Mouse (Mus musculus): Measurements from ENCODE around the gene Mok. TPM values are rescaled to one million over a fixed set of nuclear protein-coding genes. Genes with fewer than 3 reads are reported as not detected.

Mok gene
- polyA plus RNA-seq, 1 experiment from 2014 or later, result 11.8 TPM

DNA sequence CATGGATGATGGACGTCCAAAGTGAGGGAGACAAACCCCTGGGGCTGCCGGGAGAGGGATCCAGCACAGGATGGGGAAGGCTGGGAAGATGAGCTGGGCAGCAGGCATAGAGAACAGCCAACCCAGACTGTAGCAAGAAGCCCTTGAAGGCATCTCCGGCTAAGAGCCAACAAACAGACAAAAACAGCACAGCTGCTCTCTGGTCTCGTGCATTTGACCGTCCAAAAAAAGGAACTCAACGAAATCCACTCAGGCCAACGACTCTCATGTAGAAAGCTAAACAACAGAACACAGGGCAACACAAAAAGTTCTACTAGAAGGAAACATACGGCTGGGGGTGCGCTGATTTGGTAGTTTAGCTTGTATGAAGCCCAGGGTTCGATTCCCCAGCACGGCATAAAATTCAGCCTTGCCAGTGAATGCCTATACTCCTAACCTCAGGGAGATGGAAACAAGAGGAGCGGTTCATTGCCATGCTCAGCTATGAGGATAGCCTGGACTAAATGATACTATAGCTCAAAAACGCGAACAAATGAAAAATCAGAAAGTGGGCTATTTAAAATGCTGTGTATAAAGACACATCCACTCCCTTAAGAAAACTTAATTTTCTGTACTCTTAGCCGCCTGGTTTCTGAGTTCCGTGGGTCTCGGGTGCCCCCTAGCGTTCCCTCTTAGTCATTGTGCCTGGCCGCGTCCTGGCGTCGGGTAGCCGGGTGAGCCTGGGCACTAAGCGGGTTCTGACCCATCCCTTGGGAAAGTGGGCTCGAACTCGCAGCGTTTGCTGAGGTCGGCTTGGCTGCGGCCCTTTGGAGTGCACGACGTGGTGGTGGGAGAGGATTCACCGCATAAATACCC is 2.7 kb upstream of the Mok start:
- no peaks in the 10 kb centered on the region for H3K9me3 ChIP-seq (ENCODE audit: control insufficient read depth, low read length)
- ATAC-seq (ENCODE audit: low FRiP score) (no peak; the same call in 1 of the 2 replicates), DNase-seq (ENCODE audit: low spot score, missing footprints) (peak; percentile 99)
- H3K4me1 ChIP-seq (ENCODE audit: control insufficient read depth, insufficient read depth, low read length), result peaks cover 15% of the 10 kb centered on the region
- H3K9ac ChIP-seq (ENCODE audit: low read length), result no peak overlapping the region; the same call in 1 of the 2 replicates
- H3K4me2 ChIP-seq, result peak overlapping the region; percentile 64
- 19% methylated on average over 32 of the region's 32 CpGs for WGBS
- H3K36me3 ChIP-seq (ENCODE audit: control insufficient read depth, insufficient read depth, low read length), result no peaks in the 10 kb centered on the region
- peaks cover 5% of the 10 kb centered on the region; the same call in 1 of the 2 replicates for H3K27me3 ChIP-seq (ENCODE audit: control insufficient read depth, insufficient read depth, low read length)
- H3K4me3 ChIP-seq (ENCODE audit: low read depth, low read length), result peak overlapping the region; percentile 42
- no peak overlapping the region for H3K27ac ChIP-seq (ENCODE audit: low read depth, low read length)

GRCm38 (mm10) chr12:110841731-110842493 is 1.2 kb upstream of the Mok start:
- Histone ChIP-seq H3K9ac (ENCODE audit: low read length) (no peak overlapping the region), H3K4me2 (no peak overlapping the region), H3K27me3 (ENCODE audit: control insufficient read depth, insufficient read depth, low read length) (peaks cover 5% of the 10 kb centered on the region; the same call in 1 of the 2 replicates), H3K9me3 (ENCODE audit: control insufficient read depth, low read length) (no peaks in the 10 kb centered on the region), H3K27ac (ENCODE audit: low read depth, low read length) (no peak overlapping the region), H3K4me1 (ENCODE audit: control insufficient read depth, insufficient read depth, low read length) (peaks cover 22% of the 10 kb centered on the region), H3K36me3 (ENCODE audit: control insufficient read depth, insufficient read depth, low read length) (no peaks in the 10 kb centered on the region), H3K4me3 (ENCODE audit: low read depth, low read length) (no peak overlapping the region)
- WGBS, result 65% methylated on average over 5 of the region's 5 CpGs
- DNase-seq (ENCODE audit: low spot score, missing footprints), result peak; percentile 79
- no peak for ATAC-seq (ENCODE audit: low FRiP score)

DNA sequence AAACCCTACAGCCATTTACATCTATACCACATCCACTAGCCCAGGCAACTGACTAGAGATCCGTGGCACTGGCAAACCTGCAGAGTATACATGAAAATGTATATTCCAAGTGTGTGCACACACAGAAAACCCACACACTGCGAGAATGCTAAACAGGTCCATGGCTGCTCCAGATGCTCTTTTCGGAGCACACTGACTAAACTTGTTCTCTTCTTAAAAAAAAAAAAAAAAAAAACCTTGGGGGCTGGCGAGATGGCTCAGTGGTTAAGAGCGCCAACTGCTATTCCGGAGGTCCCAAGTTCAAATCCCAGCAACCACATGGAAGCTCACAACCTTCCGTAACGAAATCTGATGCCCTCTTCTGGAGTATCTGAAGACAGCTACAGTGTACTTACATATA is 2.9 kb downstream of the Mok start:
- no peaks in the 10 kb centered on the region for H3K27me3 ChIP-seq (ENCODE audit: control insufficient read depth, insufficient read depth, low read length)
- no peaks in the 10 kb centered on the region for H3K36me3 ChIP-seq (ENCODE audit: control insufficient read depth, insufficient read depth, low read length)
- no peak overlapping the region; the same call in 1 of the 2 replicates for H3K27ac ChIP-seq (ENCODE audit: low read depth, low read length)
- no peaks in the 10 kb centered on the region for H3K9me3 ChIP-seq (ENCODE audit: control insufficient read depth, low read length)
- ATAC-seq (ENCODE audit: low FRiP score) (no peak), DNase-seq (ENCODE audit: low spot score, missing footprints) (no peak)
- H3K9ac ChIP-seq (ENCODE audit: low read length), result no peak overlapping the region
- WGBS, result 91% methylated on average over 8 of the region's 8 CpGs
- H3K4me3 ChIP-seq (ENCODE audit: low read depth, low read length), result no peak overlapping the region
- H3K4me1 ChIP-seq (ENCODE audit: control insufficient read depth, insufficient read depth, low read length), result peaks cover 15% of the 10 kb centered on the region
- H3K4me2 ChIP-seq, result no peak overlapping the region

- peak; percentile 87 for DNase-seq (ENCODE audit: low spot score, missing footprints)
- peak; percentile 28; the same call in 1 of the 2 replicates for ATAC-seq (ENCODE audit: low FRiP score)
- Histone ChIP-seq H3K4me3 (ENCODE audit: low read depth, low read length) (no peak overlapping the region), H3K9me3 (ENCODE audit: control insufficient read depth, low read length) (no peaks in the 10 kb centered on the region), H3K4me2 (peak overlapping the region; percentile 12; the same call in 1 of the 2 replicates), H3K4me1 (ENCODE audit: control insufficient read depth, insufficient read depth, low read length) (peaks cover 15% of the 10 kb centered on the region), H3K27me3 (ENCODE audit: control insufficient read depth, insufficient read depth, low read length) (no peaks in the 10 kb centered on the region), H3K36me3 (ENCODE audit: control insufficient read depth, insufficient read depth, low read length) (no peaks in the 10 kb centered on the region), H3K9ac (ENCODE audit: low read length) (peak overlapping the region; percentile 39; the same call in 1 of the 2 replicates), H3K27ac (ENCODE audit: low read depth, low read length) (peak overlapping the region; percentile 76)
- 38% methylated on average over 5 of the region's 5 CpGs for WGBS
Observed at GRCm38 (mm10) chr12:110837192-110837841, 3.4 kb downstream of the Mok start.

DNA sequence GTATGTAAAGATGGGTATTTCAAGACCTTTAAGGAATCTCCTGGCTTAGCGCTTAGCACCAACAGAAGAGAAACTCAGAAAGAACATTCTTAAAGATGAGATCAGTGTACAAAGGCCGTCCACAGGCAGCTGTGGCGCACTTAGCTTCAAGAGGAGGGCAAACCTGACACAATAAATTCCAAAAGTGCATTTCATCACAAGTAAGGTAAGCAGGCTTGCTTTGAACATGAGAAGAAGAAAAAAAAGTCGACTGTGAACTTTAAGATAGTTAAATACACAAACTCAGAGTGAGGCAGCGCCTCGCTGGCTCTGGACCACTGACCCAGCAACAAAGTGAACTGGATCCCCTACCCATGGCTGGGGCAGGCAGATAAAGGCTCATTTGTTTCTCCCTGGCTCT is 4.0 kb downstream of the Mok start:
- no peaks in the 10 kb centered on the region for H3K9me3 ChIP-seq (ENCODE audit: control insufficient read depth, low read length)
- DNase-seq (ENCODE audit: low spot score, missing footprints) (no peak), ATAC-seq (ENCODE audit: low FRiP score) (no peak; the same call in 1 of the 2 replicates)
- H3K9ac ChIP-seq (ENCODE audit: low read length), result peak overlapping the region; percentile 39; the same call in 1 of the 2 replicates
- peaks cover 15% of the 10 kb centered on the region for H3K4me1 ChIP-seq (ENCODE audit: control insufficient read depth, insufficient read depth, low read length)
- no peaks in the 10 kb centered on the region for H3K36me3 ChIP-seq (ENCODE audit: control insufficient read depth, insufficient read depth, low read length)
- H3K4me3 ChIP-seq (ENCODE audit: low read depth, low read length), result no peak overlapping the region
- no peaks in the 10 kb centered on the region for H3K27me3 ChIP-seq (ENCODE audit: control insufficient read depth, insufficient read depth, low read length)
- 45% methylated on average over 6 of the region's 6 CpGs for WGBS
- peak overlapping the region; percentile 76 for H3K27ac ChIP-seq (ENCODE audit: low read depth, low read length)
- peak overlapping the region; percentile 12; the same call in 1 of the 2 replicates for H3K4me2 ChIP-seq

GRCm38 (mm10) chr12:110835182-110835581 is 5.6 kb downstream of the Mok start:
- DNase-seq (ENCODE audit: low spot score, missing footprints), result peak; percentile 81
- Histone ChIP-seq H3K9ac (ENCODE audit: low read length) (no peak overlapping the region), H3K27ac (ENCODE audit: low read depth, low read length) (no peak overlapping the region), H3K4me1 (ENCODE audit: control insufficient read depth, insufficient read depth, low read length) (peaks cover 14% of the 10 kb centered on the region), H3K4me2 (no peak overlapping the region), H3K36me3 (ENCODE audit: control insufficient read depth, insufficient read depth, low read length) (no peaks in the 10 kb centered on the region), H3K4me3 (ENCODE audit: low read depth, low read length) (no peak overlapping the region), H3K9me3 (ENCODE audit: control insufficient read depth, low read length) (no peaks in the 10 kb centered on the region), H3K27me3 (ENCODE audit: control insufficient read depth, insufficient read depth, low read length) (no peaks in the 10 kb centered on the region)
- no peak for ATAC-seq (ENCODE audit: low FRiP score)
- 96% methylated on average over 3 of the region's 3 CpGs for WGBS

DNA sequence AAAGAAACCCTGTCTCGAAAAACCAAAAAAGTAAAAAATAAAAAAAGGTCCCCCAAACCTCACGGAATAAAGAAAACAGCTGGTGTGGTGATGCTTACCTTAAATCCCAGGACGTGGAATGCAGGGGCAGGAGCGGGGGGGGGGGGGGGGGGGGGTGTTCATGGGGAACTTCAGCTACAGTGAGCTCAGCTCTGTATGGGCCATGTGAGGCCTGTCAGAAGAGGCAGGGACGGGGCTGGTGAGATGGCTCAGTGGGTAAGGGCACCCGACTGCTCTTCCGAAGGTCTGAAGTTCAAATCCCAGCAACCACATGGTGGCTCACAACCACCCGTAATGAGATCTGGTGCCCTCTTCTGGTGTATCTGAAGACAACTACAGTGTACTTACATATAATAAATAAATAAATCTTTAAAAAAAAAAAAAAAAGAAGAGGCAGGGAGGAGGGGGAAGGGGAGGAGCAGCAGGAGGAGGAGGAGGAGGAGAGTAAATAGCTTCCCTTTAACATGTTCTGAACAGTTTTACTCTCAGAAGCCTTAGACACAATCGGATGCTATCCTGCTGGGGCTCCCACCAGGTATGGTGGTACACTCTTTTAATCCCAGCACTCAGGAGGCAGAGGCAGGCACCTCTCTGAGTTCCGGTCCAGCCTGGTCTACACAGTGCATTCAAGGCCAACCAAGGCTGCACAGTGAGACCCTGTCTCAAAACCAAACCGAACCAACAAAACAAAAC is 10.3 kb downstream of the Mok start:
- ATAC-seq (ENCODE audit: low FRiP score) (no peak), DNase-seq (ENCODE audit: low spot score, missing footprints) (peak; percentile 54)
- H3K27me3 ChIP-seq (ENCODE audit: control insufficient read depth, insufficient read depth, low read length), result no peaks in the 10 kb centered on the region
- H3K9ac ChIP-seq (ENCODE audit: low read length), result no peak overlapping the region
- no peaks in the 10 kb centered on the region for H3K9me3 ChIP-seq (ENCODE audit: control insufficient read depth, low read length)
- H3K4me1 ChIP-seq (ENCODE audit: control insufficient read depth, insufficient read depth, low read length), result no peaks in the 10 kb centered on the region
- H3K36me3 ChIP-seq (ENCODE audit: control insufficient read depth, insufficient read depth, low read length), result no peaks in the 10 kb centered on the region
- 82% methylated on average over 9 of the region's 11 CpGs for WGBS
- H3K27ac ChIP-seq (ENCODE audit: low read depth, low read length), result no peak overlapping the region
- H3K4me2 ChIP-seq, result no peak overlapping the region
- H3K4me3 ChIP-seq (ENCODE audit: low read depth, low read length), result no peak overlapping the region

- Histone ChIP-seq H3K36me3 (ENCODE audit: control insufficient read depth, insufficient read depth, low read length) (no peaks in the 10 kb centered on the region), H3K4me3 (ENCODE audit: low read depth, low read length) (no peak overlapping the region), H3K4me1 (ENCODE audit: control insufficient read depth, insufficient read depth, low read length) (no peaks in the 10 kb centered on the region), H3K9ac (ENCODE audit: low read length) (no peak overlapping the region), H3K4me2 (no peak overlapping the region), H3K27ac (ENCODE audit: low read depth, low read length) (no peak overlapping the region), H3K27me3 (ENCODE audit: control insufficient read depth, insufficient read depth, low read length) (no peaks in the 10 kb centered on the region), H3K9me3 (ENCODE audit: control insufficient read depth, low read length) (no peaks in the 10 kb centered on the region)
- ATAC-seq (ENCODE audit: low FRiP score) (no peak), DNase-seq (ENCODE audit: low spot score, missing footprints) (peak; percentile 54)
- WGBS, result 95% methylated on average over 4 of the region's 4 CpGs
Observed at GRCm38 (mm10) chr12:110828908-110829307, 11.8 kb downstream of the Mok start.
